Mouse (Mus musculus) telencephalon, adult 2 months (tissue): ENCODE data around the gene Bmp10.
A peak's percentile ranks its signal among the peaks of the same experiment; 100 is the strongest.

ENCODE experiments used
- DNase-seq: peaks from one replicate; pipeline ENCODE4 v3.0.0-alpha.2; 2011; ENCODE audit warnings: low read depth, low spot score

Gene Bmp10

DNA sequence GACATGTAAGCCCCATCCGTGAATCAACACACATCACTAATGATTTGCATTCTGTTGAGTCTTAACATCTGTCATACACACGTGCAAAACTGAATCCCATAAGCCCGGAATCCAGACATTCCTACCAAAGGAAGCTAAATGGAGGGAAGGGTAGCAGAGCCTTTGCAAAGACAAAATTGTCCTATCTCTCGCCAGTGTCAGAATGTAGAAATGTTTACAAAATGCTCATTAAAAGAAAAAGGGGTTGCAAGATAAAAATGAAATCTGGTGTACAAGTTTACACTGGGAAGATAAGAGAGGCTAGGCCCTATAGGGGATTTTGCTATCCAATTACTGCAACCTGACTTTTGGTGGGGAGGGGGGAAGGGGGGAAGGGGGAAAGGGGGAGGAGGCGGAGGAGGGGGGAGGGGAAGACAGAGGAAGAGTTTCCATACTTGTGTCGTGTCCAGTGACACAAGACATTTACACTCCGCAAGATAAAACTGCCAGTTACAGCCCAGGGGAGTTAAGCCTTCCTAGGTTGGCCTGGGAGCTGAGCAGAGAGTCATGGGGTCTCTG is at the start of gene Bmp10:
Gene Bmp10 (plus strand): TSS at position 508 of the 558 bp plus-strand sequence.
- DNase-seq = no peak

DNA sequence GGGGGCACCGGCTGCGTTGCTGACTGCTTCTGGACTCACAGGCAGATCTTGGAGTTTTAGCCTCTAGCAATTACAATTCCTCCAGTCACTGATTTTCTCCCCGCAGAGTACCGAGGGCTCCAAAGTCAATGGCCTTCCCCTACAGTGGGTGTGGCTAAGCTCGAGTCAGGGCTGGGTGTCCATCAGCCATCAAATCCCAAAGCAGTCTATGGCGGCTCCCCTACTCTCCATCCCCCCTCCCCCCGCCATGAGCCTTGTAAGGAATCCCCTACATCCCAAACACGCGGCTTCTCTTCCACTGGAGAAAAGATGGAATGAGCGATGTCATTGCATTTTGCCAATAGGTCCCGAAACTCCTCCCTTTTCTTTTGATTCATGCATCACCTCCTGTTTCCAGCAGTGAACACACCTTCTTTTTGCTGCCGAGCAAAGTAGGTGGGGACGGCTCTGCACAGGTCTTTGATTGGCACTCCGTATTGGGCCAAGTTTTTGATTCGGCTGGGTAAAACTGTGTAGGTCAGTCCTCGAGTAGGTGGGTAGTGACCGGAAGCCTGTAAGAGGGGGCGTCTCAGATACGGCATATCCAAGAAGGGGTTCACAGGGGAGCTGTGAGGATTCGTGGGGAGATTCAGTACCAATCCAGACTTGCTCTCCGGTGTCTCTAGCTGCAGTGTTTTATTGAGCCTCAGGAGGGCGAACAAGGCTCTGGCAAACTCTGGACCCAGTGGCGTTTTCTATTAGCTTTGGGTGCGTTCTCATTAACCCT is 44.7 kb upstream of the Bmp10 start:
- DNase-seq = no peak

DNA sequence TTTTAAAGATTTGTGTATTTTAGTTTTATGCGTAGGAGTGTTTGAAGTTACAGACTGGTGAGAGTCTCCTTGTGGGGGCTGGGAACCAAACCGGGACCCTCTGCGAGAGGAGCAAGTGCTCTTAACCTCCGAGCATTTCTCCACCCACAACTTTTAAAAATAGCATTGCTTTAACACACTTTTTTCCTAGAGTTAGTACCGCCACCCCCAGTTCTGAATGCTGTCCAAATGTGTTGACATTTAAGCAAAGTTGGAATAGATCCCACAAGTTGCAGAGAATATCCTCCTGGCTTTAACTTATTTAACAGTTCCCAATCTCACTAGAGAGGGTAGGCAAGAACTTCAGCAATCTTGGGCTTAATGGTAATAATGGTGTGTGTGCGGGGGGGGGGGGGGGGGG is 44.0 kb upstream of the Bmp10 start:
- DNase-seq = peak; percentile 50

DNA sequence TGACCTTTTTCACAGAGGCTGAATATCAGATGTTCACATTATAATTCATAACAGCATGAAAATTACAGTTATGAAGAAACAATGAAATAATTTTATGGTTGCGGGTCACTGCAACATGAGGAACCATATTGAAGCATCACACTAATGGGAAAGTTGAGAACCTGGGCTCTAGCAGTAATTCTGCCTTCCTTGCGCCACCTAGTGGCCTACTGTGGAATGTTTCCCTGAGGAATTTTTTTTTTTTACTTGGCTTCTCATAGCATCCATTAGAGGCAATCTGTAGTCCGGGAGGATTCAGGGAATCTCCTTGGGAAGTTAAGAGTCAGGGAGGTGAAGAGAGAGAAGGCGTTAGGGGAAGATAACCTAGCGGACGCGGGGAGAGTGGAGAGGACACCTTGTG is 42.6 kb upstream of the Bmp10 start:
- DNase-seq = peak; percentile 43

DNA sequence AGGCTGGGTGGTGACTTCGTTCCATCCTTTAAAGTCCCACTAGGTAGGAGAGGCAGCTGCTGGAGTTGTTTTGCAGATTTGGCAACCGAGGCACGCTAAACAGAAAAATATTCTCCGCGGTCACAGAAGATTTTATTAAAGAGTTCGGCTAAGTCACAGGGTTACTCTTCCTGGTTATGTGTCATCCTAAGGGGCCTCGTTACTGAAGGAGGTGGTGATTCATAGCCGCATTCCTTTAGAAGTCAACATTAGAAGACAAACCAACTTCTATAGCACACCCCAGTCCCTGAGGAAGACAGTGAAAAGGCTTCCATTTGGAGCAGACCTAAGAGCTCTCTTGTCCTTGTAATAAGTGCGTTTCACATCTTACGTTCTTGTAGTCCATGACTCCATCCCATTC is 42.1 kb upstream of the Bmp10 start:
- no peak for DNase-seq

DNA sequence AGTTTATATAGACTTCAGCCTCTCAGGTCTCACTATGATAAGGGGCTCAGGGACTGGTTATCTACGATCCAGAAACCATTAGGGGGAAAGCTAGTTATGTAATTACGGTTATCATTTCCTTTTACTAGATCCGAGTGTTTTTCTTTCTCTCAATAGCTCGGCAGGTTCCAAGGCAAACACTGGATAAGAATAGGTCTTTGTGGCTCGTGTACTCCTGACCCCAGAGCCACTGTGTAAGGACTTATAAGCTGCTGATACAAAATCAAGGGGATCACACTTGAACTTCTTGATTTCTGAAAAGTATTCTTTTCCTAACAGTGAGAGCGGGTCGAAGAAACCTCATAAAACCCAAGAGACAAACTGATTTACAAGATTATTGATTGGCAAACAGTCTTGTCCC is 39.9 kb upstream of the Bmp10 start, which contains the start of gene Gkn3:
Gene Gkn3 (minus strand): TSS at position 59 of the 400 bp plus-strand sequence.
- no peak for DNase-seq

DNA sequence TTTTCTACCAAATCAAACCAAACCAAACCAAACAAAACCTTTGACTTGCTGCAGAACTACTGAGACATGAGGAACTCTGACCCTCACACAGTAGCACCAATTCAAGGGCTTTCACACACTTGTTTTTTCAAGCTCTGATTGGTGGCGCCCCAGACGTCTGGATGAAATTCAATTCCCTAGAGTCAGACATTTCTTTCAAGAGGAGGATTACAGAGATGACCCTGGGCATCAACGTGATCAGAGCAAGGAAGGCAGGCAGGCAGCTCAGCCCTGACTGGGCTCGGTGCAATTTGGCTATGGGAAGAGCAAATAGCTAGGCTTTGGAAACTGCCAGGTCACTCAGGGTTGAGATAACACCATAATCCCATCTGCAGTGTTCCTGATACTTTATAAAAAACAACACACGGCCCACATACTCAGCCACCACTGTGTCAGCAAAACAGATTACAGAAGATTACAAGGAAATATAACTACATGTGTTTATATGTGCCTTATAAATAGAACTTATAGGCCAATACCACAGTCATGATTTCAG is 39.3 kb upstream of the Bmp10 start:
- DNase-seq = no peak

DNA sequence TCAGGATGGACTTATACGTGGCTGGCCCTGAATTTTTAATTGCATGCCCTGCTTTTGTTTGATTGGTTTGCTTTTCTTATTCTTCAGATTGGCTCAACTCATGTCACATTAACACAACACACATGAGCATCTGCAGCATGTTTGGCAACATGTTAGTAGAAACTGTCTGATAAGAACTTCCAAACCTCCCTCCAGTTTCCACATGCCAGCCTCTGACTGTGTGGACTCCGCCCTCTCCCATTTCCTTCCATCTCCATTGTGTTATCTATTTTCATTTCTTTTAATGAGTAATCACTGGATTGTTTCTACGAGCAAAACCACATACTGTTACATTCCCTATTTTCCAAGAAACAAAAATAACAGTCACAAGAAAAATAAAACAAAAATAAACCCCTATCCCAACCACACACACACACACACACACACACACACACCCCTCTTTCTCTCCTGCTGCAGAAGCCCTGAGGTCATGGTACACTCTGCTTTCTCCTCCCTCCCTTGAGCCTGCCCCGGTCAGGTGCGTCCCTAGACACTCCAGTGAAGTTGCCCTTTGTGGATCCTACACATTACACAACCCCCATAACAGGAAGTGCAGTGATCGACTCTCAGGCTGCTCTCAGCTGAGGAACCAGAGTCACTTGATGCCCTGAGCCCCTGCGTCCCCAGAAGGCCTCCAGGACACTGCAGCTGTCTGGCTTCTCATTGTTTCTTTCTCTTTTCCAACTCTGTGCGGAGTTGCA is 35.2 kb upstream of the Bmp10 start:
- DNase-seq = no peak

DNA sequence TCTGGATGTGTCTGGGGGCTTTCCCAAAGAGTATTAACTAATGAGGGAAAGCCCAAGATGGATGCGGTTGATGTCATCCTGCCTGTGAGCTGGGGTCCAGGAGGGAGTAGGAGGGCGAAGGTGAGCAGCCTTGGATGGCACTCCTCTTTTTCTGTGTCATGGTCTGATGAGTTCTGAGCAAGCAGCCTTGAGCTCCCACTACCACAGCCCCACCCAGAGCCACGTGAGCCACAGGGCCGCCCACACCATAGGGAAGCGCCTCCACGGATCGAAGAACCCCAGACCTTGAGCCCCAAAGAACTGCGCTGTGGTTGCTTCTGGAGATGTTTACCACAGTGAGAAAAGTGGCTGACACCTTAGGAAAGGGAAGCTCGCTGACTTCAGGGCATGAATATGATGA is 34.0 kb upstream of the Bmp10 start:
- no peak for DNase-seq

DNA sequence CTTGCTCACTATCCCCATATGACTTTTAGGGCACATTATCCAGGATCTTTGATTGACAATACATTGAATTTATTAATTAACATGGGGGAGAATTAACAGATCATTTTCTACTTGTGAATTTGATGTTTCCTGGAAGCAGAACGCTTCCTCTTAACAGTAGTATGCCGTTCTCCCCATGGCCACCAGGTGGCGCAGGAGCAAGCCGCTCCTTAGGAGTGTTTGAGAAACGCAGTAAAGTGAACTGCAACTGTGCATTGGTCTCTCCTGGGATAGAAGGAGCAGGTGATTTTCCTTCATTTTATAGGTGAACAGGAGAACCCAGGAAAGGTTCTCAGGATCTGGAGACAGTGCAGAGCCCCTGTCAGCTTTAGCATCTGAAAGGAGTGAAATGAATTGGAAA is 29.7 kb upstream of the Bmp10 start:
- no peak for DNase-seq

DNA sequence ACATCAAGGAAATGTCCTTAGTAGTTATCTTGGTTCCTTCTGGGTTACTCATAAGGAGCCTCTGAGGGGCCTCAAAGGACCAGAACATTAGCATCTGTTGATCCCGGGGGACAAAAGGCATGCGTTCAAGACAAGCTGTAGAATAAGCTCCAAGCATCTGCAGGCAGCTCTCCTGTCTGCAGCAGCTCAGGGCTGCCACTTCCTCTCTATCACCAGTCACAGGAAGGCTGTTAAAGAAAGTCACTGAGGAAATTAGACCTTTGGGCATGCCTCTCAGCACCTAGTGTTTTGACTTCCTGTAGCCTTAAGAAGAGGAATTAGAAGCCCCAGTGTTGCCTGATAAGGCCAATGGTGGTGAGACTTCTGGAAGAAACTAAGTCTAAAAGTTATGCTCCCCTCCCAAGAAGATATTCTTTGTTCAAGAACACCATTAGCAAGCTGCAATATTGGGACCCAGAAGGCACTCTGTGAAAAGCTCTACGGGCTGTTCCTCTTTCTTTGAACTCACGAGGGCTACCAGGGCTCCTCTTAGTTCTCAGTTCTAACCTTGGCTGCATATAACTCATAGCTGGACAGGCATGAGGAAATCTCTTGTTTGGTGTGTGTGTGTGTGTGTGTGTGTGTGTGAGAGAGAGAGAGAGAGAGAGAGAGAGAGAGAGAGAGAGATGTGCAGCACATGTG is 28.8 kb upstream of the Bmp10 start:
- no peak for DNase-seq

DNA sequence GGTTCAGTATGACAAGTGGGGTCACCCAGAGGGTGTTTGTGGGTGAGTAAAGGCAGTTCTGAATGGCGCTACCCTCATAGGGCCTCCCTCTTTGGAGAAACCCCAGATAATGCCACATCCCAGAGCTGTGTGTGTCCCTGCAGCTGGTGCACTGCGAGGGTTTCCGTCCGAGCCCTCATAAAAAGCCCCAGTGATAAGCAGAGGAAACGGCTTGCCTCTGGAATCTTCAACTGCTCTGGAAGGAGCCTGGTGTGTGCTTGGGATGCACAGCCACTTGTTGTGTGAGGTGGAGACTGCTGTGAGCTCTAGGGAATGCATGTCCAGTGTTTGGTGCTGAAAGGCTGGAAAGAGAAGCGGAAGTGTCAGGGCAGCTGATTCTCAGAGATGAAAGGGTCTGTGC is 27.3 kb upstream of the Bmp10 start:
- no peak for DNase-seq

DNA sequence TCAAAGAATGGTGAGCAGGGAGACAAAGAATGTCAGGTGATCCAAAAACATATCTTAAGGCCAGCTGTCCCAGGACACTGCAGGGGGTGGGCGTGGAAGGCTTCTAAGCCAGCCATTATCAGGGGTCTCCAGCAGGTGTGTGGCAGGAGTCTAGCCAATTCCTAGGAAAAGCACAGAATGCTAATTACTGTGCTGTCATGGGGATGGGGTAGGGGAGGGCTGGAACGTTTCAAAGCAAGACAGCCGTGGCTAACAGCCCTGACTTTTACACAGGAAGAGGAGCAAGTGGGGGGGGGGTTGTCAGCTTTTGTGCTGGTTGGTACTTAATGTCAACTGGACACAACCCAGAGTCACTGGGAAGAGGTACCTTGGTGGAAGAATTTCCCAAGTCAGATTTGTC is 16.8 kb upstream of the Bmp10 start:
- no peak for DNase-seq

DNA sequence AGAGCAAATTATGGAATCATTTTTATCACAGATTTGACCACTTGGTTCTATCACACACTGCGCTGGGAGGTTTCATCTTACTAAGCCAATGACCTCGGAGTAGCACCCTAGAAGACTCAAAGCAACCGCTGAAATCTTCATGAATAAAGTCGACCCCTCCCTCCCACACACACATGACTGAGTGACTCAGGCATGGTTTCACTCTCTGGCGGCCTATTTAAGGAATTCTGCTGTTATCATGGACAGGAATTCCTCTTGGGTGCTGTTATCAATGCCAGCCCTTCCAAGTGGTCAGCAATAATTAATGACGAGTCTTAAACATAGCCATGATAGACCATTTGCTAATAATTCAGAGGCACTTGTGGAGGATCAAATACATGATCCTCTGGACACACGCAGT is 6.5 kb upstream of the Bmp10 start:
- no peak for DNase-seq

DNA sequence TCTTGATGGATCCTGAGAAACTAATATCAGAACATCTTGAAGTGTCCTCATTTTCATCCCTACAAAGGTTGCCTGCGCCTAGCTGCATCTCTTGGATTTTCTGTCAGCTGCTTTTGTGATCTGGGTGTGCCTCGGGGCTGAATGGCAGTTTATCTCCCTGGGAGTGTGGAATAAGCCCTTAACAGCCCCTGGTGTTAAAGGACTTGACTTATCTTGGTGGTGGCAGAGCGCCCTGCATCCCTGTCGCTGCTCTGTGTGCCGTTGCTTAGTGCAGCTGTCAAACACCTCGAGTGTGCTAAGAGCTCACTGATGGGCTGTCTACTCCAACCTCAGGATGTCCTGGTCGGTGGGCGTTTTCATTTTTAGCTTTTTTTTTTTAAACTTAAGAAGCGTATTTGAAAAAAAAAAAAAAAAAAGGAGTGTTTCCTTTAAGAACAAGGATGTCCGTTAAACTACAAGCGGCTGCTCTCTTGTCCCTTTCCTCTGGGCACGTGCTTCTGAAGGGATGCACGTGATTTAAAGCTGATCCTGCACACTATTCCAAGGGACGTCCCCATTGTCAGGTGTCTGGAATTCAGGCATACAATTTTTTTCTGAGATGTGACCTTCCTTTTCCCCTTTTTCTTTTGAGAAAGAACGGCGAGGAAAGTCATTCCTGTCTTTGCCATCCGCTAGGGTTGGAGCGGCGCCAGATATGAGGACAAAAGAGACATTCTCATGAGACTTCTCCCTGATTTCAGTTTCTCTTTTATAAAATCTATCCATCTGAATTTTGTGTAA is 4.6 kb upstream of the Bmp10 start:
- no peak for DNase-seq

DNA sequence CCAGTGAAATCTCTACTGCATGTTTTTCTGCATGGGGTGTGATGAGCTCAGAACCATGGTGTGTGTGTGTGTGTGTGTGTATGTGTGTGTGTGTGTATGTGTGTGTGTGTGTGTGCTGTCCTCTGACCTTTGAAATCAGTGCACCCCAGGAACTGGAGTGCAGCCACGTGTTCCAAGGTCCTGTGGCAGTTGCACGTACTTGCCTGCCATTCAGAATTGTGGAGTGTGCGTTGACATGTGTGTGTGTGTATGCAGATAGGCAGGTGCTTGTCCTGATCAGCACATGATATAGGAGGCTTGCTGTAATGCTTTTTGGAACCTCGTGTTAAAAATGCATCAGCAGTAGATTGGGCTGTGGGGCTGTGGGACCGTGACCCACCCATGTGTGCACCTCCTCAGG is 1.8 kb upstream of the Bmp10 start:
- DNase-seq = no peak

DNA sequence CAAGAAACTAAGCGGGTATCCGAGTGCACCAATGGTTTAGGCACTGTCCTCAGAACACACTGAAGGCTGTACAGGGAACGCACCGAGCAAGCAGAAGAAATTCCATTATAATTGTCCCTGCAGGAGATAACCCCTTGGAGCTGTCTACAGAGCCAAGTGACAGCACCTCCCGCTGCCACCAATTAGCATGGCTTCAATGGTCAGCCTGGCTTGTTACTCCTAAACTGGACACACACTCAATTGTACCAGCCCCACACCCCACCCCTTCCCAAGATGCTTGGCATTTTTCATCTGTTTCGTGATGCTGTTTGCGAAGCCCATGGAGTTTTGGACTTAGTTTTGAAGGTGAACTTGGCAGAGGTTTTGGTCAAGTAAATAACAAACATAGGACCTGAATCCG is 1.2 kb upstream of the Bmp10 start:
- no peak for DNase-seq

DNA sequence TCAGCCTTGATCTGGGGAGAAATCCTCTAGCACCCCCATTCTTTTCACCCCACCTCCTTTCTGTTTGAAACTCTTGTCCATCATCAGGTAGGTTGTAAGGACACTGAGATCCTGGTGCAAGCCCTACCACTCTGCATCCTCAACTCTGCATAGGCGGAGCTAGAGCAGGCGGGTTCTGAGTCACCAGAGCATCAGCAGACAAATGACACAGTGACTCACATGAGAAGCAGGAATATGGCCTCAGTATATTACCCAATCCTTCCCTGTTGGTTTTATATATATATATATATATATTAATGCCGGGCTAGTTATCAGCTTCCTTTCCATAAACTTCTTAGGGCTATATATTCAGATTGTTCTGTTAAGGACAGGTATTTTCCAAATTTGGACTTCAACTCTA is 7.0 kb downstream of the Bmp10 start:
- DNase-seq = no peak

DNA sequence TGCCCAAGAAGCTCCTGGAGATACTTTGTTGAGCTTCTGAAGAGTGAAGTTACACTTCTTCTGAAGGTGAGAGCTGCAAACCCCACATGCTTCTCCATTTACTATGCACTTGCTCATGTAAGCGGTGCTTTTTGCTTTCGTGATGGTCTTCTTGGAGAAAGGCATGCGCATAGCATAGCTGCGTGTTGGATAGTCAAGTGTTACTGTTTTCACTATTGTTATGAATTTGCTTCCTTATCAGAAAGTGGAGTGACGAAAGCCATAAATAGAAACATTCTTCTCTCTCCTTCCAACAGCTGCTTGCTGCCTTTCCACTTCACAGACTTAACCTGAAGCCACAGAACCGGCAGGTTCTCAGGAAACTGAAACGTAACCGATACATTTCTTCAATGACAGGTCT is 8.0 kb downstream of the Bmp10 start:
- DNase-seq = no peak

DNA sequence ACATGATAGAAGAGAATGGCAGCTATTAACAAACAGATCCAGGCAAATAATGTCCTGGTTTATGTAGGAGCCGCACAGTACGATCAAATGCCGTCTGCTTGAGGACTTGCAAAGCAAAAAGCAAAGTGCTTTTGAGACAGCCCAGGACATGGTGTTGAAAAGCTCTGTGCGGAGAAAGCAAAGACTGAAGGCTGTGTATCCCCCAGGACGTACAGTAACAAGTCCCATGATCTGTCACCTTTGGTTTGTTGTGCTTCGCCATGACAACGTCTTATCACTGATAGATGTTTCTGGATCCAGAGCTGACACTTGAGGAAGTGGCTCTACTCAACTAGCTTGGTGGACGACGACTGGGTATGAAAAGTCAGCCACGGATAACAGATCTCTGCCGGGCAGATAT is 14.5 kb downstream of the Bmp10 start:
- no peak for DNase-seq

DNA sequence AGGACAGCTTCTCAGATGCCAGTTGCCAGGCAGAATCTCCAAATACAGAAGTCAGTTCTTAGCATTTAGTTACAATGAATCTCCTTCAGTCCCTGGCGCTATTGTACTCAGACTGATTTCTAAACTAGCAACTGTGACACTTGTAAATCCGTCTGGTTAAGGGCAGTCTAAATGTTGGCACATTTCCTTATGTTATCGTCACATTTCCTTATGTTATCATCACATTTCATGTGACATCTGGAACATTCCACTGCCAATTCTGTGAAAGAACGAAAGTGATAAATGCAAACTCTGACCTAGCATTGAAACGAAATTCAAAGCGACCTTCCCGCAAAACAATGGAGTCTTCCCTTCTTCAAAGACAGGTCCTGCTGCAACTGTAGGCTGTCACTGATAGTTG is 16.4 kb downstream of the Bmp10 start:
- DNase-seq = no peak
